Mouse (Mus musculus) forebrain, postnatal 0 days (tissue): Measurements from ENCODE around the gene Efna4. TPM values are rescaled to one million over a fixed set of nuclear protein-coding genes. Genes with fewer than 3 reads are reported as not detected.

Experiments
- ATAC-seq: fragments of 200-750 bp; cut with Nextera tagmentation; 2 replicates; pipeline ENCODE4 v1.8.0; 2017; ENCODE audit warnings: mild to moderate bottlenecking, moderate library complexity
- DNase-seq: peaks from one replicate; pipeline ENCODE4 v3.0.0-alpha.2; 2015
- H3K27ac ChIP-seq: fragments of 300-500 bp; sonication (generic); 2 replicates; pipeline ENCODE4 v1.5.1; 2014; ENCODE audit warnings: low read depth, mild to moderate bottlenecking, antibody characterized with exemption, low read length, moderate library complexity, mixed read lengths
- H3K27me3 ChIP-seq: fragments of 300-500 bp; sonication (generic); 2 replicates; pipeline ENCODE4 v1.6.1; 2014; ENCODE audit warnings: mild to moderate bottlenecking, low read length, mixed read lengths; ENCODE audit not compliant: insufficient read depth
- H3K36me3 ChIP-seq: fragments of 300-500 bp; sonication (generic); 2 replicates; pipeline ENCODE4 v1.6.1; 2014; ENCODE audit warnings: mild to moderate bottlenecking, moderate library complexity; ENCODE audit not compliant: insufficient read depth
- H3K4me1 ChIP-seq: fragments of 300-500 bp; sonication (generic); 2 replicates; pipeline ENCODE4 v1.6.1; 2014; ENCODE audit warnings: antibody characterized with exemption; ENCODE audit not compliant: insufficient read depth
- H3K4me2 ChIP-seq: fragments of 300-500 bp; sonication (generic); 2 replicates; pipeline ENCODE4 v1.6.1; 2014; ENCODE audit warnings: low read depth, mild to moderate bottlenecking, moderate library complexity
- H3K4me3 ChIP-seq: fragments of 300-500 bp; sonication (generic); 2 replicates; pipeline ENCODE4 v1.5.1; 2014; ENCODE audit warnings: low read depth, low read length, mixed read lengths
- H3K9ac ChIP-seq: fragments of 300-500 bp; sonication (generic); 2 replicates; pipeline ENCODE4 v1.6.1; 2014; ENCODE audit warnings: mild to moderate bottlenecking
- H3K9me3 ChIP-seq: fragments of 300-500 bp; sonication (generic); 2 replicates; pipeline ENCODE4 v1.6.1; 2016; ENCODE audit warnings: low read length
- CTCF ChIP-seq: sonication (generic); IDR thresholded peaks from 2 replicates; pipeline ENCODE4 v1.5.1; 2016; ENCODE audit warnings: antibody characterized with exemption, control low read depth, low read depth
- WGBS: fragments of 180-500 bp; shearing (Covaris S2); extraction: QIAGEN DNeasy Blood & Tissue Kit; methylation state at CpG from one replicate; pipeline ENCODE4 v1.1.7; 2014; 5-methylcytosine and 5-hydroxymethylcytosine counted together
- polyA plus RNA-seq: library from polyadenylated mRNA; unstranded; fragments of >200 nt; fragmentation: Nextera tagmentation; extraction: Ambion mirVana; gene quantifications from 2 replicates; pipeline ENCODE4 v1.2.1, GENCODE M21; 2015
- total RNA-seq: library from RNA; depleted of rRNA; stranded (reverse); fragments of >200 nt; gene quantifications from 2 replicates; pipeline ENCODE4 v1.2.3, GENCODE M21; 2014

Gene Efna4
- total and polyA plus RNA-seq, 2 experiments from 2014 or later, result 7.8 to 8.4 TPM

DNA sequence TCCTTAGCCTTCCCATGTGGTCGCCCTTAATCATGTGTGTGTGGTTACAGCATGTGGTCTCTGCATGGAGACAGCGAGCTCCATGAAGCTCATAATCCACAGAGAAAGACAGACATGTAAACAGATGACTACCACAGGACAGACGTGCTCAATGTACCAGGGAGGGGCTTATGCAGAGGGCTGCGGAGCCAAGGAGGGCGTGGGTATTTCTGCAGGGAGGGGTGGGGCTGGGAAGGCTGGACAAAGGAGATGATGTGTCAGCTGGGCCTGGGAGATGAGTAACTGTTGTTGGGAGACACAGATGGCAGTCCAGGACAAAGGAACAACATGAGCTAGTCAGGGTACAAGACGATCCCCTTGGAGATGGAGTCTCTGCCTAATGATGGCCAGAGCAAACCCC is 21.8 kb upstream of the Efna4 start:
- H3K36me3 ChIP-seq, result no peaks in the 10 kb centered on the region
- no peak overlapping the region for H3K9ac ChIP-seq
- H3K9me3 ChIP-seq, result no peaks in the 10 kb centered on the region
- no peak for ATAC-seq
- no peak for DNase-seq
- H3K4me3 ChIP-seq, result no peak overlapping the region
- TF ChIP-seq CTCF, result no peak
- H3K27me3 ChIP-seq, result no peaks in the 10 kb centered on the region
- H3K27ac ChIP-seq, result no peak overlapping the region
- H3K4me2 ChIP-seq, result no peak overlapping the region
- 72% methylated on average over 6 of the region's 6 CpGs for WGBS
- H3K4me1 ChIP-seq, result no peaks in the 10 kb centered on the region

DNA sequence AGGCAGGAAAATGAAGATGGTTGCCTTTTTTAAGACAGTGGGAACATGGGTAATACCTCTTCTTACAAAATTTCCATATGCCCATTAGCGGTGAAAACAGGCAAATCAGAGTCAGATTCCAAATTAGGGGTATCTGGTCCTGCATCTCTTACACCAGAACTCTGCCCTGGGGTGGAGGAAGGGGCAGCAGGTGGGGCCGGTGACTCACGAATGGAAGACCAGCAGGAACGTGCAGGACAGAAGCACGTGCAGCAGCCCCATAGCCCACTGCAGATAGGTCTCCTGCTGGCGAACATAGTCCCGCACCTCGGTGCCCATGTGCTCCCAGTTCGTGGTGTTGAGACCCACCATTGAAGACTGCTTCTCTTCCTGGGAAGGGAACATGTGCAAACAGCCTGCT is 18.2 kb upstream of the Efna4 start:
- H3K27me3 ChIP-seq, result no peaks in the 10 kb centered on the region
- no peak overlapping the region for H3K4me2 ChIP-seq
- no peak for TF ChIP-seq CTCF
- H3K4me1 ChIP-seq, result no peaks in the 10 kb centered on the region
- no peak overlapping the region for H3K4me3 ChIP-seq
- no peak overlapping the region for H3K27ac ChIP-seq
- no peaks in the 10 kb centered on the region for H3K36me3 ChIP-seq
- no peaks in the 10 kb centered on the region for H3K9me3 ChIP-seq
- WGBS, result 73% methylated on average over 9 of the region's 9 CpGs
- ATAC-seq (no peak), DNase-seq (no peak)
- no peak overlapping the region for H3K9ac ChIP-seq

DNA sequence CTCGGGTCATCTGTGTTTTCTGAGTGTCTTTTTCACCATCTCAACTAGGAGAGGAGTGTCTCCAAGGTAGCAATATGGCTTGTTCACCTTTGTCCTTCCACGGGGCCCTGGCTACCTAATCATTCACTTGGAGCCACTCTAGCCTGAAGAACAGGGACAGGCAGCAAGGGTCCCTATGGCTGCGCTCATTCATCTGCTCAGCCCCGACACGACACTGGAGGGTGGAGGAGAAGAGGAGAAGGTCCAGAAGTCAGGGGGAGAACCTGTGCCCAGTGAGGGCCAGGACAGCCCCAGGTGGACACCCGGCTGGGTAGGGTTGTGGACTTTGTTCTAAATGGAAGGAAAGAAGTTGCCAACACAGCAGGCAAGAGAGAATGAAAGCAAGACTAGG is 17.7 kb upstream of the Efna4 start:
- ATAC-seq (no peak), DNase-seq (no peak)
- no peaks in the 10 kb centered on the region for H3K36me3 ChIP-seq
- 86% methylated on average over 6 of the region's 6 CpGs for WGBS
- H3K9me3 ChIP-seq, result no peaks in the 10 kb centered on the region
- H3K4me3 ChIP-seq, result no peak overlapping the region
- H3K27ac ChIP-seq, result no peak overlapping the region
- TF ChIP-seq CTCF, result no peak
- no peak overlapping the region for H3K9ac ChIP-seq
- H3K4me1 ChIP-seq, result 0 out of 2 replicates have a peak, but pooled peaks cover 5% of the 10 kb centered on the region
- no peak overlapping the region for H3K4me2 ChIP-seq
- H3K27me3 ChIP-seq, result no peaks in the 10 kb centered on the region

DNA sequence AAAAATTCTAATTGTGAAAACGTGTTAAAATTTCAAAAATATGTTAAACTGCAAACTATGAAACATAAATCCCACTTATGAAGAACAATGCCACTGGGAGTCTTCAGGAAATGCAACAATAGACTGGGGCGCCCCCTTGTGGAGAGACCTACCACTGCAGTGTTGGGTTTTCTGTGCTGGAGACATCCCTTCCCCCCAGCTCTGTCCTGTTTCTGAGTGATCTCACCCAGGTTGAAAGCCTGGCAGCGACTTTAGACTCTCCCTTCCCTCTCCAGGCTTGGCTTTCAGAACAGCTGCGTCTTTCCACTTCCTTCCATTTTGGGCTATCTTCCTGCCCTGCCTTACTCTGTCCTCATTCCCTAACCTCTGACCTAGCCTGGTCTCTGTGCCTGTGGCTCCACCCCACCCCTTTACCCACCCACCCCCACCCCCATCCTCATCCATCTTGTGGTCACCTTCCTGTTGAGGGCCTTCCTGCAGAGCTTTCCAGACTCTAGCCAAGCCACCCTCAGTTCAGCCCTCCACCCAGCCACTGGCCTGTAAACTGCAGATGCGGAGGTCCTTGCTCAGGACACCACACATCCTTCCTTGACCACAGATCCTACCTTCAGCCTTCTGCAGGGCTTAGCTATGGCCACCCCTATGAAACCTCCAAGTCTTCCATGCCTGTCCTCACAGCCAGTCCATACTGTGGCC is 17.1 kb upstream of the Efna4 start:
- 20% methylated on average over 5 of the region's 5 CpGs for WGBS
- Histone ChIP-seq H3K4me1 (0 out of 2 replicates have a peak, but pooled peaks cover 6% of the 10 kb centered on the region), H3K4me3 (no peak overlapping the region), H3K27me3 (no peaks in the 10 kb centered on the region), H3K4me2 (no peak overlapping the region), H3K36me3 (no peaks in the 10 kb centered on the region), H3K27ac (no peak overlapping the region), H3K9me3 (no peaks in the 10 kb centered on the region), H3K9ac (no peak overlapping the region)
- DNase-seq (peak; percentile 82), ATAC-seq (peak; percentile 9; the same call in 1 of the 2 replicates)
- TF ChIP-seq CTCF, result peak; percentile 88

DNA sequence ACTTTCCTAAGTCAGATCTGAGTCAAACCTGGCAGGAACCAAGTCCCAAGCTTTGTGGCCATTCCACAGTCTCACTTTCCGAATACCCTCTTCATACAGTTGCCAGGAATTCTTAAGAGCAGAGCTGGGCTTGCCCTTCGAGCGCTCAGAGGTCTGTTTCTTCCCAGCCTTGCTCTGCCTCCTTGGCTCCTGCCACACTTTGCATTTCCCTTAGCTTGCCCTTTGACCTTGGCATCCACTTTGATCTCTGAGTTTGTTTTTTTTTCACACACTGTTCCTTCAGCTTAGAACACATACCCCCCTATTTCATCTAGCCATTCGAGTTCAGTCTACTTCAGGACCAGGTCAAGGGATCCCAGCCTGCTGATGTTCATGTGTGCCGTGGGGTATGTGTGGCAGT is 13.4 kb upstream of the Efna4 start:
- no peak for TF ChIP-seq CTCF
- 72% methylated on average over 5 of the region's 5 CpGs for WGBS
- Histone ChIP-seq H3K9ac (no peak overlapping the region), H3K27me3 (no peaks in the 10 kb centered on the region), H3K36me3 (no peaks in the 10 kb centered on the region), H3K4me3 (no peak overlapping the region), H3K4me2 (no peak overlapping the region), H3K27ac (no peak overlapping the region), H3K4me1 (0 out of 2 replicates have a peak, but pooled peaks cover 6% of the 10 kb centered on the region), H3K9me3 (no peaks in the 10 kb centered on the region)
- ATAC-seq (no peak), DNase-seq (no peak)

DNA sequence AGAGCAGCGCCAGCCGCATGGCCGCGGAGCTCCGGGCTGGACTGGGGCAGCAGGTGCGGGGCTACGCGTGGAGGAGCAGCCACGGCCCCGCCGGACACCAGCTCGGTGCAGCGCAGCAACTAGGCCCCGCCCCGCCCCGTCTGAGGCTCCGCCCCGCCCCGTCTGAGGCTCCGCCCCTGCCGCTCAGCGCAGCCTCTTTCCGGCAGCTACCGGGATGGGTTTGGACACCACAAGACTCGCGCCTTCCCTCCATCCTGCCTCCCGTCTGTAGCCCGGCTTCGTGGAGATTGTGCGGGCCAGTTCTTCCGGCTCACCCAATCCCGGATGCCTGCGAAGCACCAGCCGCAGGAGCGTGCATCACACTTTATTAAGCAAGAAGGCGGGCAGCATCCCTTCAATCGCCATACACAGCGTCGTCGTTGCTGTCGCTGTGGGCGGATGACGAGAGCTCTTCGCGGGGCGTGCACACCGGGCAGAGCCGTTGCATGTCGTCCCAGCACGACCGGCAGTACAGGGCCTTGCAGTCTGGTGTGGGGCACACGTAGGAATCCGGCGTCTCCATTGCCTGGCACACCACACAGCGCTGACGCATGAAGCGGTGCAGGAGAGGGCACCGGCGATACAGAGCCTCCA is 12.2 kb upstream of the Efna4 start, which contains the start of gene Adam15:
Gene Adam15, minus strand, starts transcription at position 128 of the 633 bp plus-strand sequence.
- H3K27me3 ChIP-seq, result no peaks in the 10 kb centered on the region
- peak; percentile 90 for DNase-seq

More for the DNA sequence above, 12.2 kb upstream of the Efna4 start, which contains the start of gene Adam15:
- Histone ChIP-seq H3K27ac (peak within 1 kb of the TSS; percentile 85), H3K4me2 (peak within 1 kb of the TSS; percentile 75), H3K9ac (peak within 1 kb of the TSS; percentile 60), H3K4me1 (0 out of 2 replicates have a peak, but pooled peaks cover 6% of the 10 kb centered on the region), H3K4me3 (peak within 1 kb of the TSS; percentile 50), H3K9me3 (no peaks in the 10 kb centered on the region), H3K36me3 (peaks cover 7% of the 10 kb centered on the region; the same call in 1 of the 2 replicates)
- 3% methylated on average over 54 of the region's 59 CpGs for WGBS
- ATAC-seq, result peak; percentile 94
- TF ChIP-seq CTCF, result 0 out of 2 replicates have a peak, but pooled peaks have one; percentile 2
